Mouse (Mus musculus) spleen, adult 18-20 months (tissue): ENCODE data around the gene Nfe2.

Experiments
- DNase-seq, 2 experiments: peaks; one replicate each; pipeline ENCODE4 v3.0.0; 2022; ENCODE audit warnings: mixed read lengths in 2 of 2

Gene Nfe2

DNA sequence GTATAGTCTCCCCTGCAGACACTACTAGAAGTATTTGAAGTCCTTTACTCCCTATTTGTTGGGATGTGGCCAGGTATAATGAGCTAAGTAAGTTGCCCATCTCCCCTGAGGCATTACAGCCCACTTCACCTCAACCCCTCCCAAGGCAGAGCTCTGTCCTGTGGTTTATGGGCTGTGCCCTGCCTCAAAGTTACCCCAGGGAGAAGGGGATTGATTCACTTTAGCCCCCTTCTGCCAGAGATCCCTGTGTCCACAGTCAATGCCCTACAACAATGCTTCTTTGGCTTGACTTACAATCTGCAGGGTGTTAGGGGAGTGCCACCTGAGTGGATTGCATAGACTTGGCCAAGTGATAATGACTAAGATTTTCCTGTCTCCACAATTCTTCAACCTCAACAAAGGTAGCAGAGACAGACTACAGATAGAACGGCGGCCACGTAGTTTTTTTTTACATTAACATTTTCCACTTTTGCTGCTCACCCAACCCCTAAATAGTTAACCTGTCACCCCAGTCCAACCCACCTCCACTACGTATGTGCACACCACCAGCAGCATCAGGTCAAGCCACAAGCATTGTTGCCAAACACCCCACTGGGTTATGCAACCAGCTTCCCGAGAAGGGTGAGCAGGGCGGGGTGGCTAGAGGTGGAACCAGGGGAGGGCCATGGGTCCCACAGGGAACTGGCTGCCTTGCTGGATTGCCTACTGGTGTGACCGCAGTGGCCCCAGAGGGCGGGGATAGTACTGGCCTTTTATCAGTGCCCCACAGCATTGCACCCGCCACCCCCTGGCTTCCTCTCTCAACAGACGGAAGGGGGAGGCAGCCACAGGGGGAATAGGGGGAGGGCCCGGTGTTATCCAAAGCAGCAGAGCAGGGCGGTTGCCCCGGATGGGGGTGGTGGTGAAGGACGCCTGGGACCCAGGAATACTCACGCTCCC, at the start of gene Nfe2:
Nfe2 (minus strand) TSS at position 614 of the 939 bp plus-strand sequence.
- peak; percentile 39 to 41 for DNase-seq

- DNase-seq: peak; percentile 77 to 91
These were observed 48.9 kb upstream of the Nfe2 start for GRCm38 (mm10) chr15:103307125-103307524.

GRCm38 (mm10) chr15:103305792-103306645, 47.8 kb upstream of the Nfe2 start:
- DNase-seq: no peak

DNA sequence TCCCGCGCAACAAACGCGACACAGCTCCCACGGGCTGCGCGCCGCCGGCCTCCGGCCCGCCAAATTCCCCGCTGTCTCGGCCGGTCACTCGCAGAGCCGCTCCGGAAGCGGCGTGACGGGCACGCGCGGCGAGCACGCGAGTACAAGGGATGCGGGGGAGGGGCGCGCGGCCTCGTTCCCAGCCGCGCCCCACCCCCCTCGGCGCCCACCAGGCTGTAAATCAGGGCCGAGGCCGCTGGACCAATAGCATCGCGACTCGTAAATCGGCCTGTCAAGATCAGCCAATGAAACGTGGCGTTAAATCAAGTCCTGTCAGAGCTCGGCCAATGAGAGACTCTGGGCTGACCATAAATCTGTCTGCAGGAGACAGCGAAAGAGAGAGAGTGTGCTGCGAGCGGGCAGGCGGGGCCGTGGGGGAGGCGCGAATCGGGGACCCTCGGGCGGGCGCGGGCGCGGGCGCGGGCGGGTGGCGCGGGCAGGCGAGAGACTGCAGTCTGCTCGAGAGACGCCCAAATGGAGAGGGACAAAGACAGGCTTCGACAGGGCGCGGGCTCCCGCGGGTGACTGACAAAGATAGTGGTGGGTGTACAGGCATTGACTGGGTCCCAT, 47.0 kb upstream of the Nfe2 start:
- DNase-seq: peak; percentile 77 to 83

- DNase-seq: no peak
These were observed 46.4 kb upstream of the Nfe2 start for GRCm38 (mm10) chr15:103304616-103304969.

- DNase-seq: no peak
These were observed 45.9 kb upstream of the Nfe2 start for GRCm38 (mm10) chr15:103303916-103304615.

- no peak for DNase-seq
These were observed 44.3 kb upstream of the Nfe2 start for GRCm38 (mm10) chr15:103302341-103303021.

DNA sequence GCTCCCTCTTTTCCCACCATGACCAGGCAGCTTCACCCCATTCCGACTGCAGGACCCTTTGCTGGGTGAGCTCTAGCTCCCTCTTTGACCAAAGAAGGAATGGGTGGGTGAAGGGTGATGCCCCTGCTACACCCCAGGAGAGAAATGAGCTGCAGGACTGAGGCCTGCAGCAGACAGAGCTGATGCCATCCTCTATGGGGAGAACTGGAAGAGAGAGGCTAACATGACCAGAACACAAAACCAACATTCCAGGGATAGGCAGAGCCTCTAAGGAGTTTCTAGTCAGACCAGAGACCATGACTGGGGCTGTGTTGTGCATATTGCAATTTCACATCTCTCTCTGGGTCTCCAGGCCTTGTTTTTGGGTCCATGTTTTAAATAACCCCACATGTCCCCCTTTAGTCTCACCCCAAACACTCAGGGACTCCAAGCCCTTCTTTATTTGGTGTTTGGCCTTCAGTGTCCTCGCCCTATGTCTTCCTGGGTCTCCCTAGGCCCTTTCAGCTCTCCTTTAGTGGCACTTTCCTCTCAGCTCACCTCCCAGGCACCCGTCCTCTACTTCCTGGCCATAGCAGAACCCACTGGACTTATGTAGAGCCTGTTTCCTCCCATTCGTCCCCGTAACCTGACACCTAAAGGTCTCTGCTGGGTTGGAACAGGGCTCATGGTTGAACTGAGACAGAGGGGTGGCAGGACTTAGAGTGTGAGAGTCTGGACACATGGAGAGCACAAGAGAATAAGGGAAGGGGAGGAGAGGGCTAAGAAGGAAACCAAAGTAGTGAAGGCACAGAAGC, 43.5 kb upstream of the Nfe2 start:
- no peak for DNase-seq

DNA sequence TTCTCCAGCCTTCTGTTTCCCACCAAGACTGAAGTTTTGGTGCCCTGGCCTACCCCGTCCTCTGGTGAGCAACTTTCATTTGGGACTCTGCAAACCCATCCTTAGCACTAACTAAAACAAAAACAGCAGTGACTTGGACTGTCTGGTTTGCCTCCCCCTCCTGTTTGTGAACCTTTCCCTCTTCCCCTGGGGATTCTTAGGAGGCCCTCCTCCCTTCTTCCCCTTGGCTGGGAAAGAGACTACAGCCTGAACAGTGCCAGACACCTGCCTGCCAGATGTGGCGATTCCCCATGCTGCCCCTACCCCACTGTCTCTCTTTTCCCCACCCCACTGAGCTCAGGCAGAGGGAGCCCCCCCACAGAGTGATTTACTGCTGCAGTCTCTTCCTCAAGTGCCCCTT, 42.8 kb upstream of the Nfe2 start:
- DNase-seq: no peak

DNA sequence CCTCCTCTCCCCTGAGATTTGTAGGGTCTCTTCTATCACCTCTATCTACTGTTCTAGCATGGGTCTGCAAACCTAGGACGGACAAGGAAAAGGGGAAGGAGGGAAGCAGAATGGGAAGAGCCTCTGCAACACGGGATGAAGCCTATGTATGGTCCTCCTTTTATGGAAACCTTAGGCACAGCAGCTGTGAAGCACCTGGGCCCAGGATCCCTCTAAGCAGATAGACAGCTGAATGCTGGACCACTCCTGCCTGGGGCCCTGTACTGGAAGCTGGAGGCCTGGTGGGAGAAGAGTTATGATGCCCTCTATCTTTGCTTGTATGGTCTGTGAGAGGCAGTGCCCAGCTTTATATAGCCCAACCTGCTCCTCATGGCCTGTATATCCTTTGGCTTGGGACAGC, 42.4 kb upstream of the Nfe2 start:
- DNase-seq: no peak

DNA sequence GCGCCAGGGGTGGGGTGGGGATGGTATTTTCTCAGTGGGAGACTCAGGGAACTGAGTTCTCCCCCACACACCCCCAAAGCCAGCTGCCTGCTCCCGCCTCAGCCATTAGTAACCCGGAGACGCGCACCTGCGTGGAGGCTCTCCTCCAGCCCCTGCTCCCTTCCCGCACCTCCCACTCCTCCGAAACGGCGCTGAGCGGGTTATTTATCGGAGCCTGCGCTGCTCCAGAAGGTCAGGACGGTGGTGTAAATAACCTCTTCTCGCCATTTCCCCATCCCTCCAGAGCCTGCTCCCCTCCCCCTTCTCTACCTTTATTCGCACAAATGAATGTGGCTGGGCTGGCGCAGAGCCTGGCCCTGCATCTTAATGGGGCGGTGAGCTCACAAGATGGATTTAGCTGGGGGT, 41.9 kb upstream of the Nfe2 start:
- DNase-seq: no peak

- DNase-seq: no peak
These were observed 41.4 kb upstream of the Nfe2 start for GRCm38 (mm10) chr15:103299644-103300043.

GRCm38 (mm10) chr15:103298861-103299616, 40.8 kb upstream of the Nfe2 start:
- no peak for DNase-seq

DNA sequence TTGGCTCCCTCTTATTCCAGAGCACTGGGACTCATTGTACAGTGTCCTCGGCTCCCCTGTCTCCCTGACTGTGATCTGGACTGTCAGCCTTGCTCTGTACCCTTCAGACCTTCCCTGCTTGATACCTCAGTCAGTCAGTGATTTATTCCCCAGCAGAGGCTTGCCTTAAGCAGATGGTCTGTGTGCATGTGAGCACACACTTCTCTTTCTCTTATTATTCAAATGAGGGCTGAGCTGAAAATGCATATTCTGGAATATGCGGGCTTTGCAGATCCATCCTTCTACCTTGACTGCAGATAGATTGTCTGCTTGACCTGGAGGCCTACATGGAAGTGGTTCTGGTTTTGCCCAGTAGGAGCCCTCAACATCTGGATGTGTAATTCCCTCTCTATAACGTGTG, 39.8 kb upstream of the Nfe2 start:
- no peak for DNase-seq

- no peak for DNase-seq
These were observed 39.1 kb upstream of the Nfe2 start for GRCm38 (mm10) chr15:103297313-103297712.

GRCm38 (mm10) chr15:103295851-103296250, 37.6 kb upstream of the Nfe2 start:
- no peak for DNase-seq

DNA sequence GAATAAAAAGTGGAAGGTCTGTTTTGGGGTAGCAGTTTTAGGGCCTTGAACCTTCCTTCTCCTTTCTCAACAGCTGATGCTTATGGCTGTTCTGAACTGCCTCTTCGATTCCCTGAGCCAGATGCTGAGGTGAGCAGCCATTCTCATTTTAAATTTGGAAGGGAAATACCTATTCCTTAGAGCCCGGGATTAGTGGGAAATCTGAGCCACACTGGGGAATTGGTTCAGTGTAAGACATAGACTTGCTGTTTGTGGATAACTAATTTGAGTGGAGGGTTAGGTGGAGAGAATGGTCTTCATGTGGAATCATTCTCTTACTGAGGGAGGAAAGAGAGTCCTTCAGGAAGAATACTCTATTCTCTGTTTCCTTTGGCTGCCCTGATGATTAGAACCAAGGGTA, 36.4 kb upstream of the Nfe2 start:
- DNase-seq: no peak

DNA sequence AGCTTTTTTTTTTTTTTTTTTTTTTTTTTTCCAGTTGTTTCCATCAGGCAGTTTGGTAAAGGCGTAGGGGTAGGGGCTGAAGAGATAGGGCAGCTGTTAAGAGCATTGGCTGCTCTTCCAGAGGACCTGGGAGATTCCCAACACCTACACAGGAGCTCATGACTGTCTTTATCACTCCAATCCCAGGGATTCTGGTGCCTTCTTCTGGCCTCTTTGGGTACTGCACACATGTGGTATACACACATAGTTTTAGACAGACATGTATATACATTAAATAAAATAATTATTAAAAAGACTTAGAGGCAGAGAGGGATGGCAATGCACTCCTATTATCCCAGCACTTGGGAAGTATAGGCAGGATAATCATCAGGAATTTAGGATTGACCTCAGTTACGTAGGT, 35.2 kb upstream of the Nfe2 start:
- DNase-seq: no peak

- DNase-seq: no peak
These were observed 34.6 kb upstream of the Nfe2 start for GRCm38 (mm10) chr15:103292673-103293345.

DNA sequence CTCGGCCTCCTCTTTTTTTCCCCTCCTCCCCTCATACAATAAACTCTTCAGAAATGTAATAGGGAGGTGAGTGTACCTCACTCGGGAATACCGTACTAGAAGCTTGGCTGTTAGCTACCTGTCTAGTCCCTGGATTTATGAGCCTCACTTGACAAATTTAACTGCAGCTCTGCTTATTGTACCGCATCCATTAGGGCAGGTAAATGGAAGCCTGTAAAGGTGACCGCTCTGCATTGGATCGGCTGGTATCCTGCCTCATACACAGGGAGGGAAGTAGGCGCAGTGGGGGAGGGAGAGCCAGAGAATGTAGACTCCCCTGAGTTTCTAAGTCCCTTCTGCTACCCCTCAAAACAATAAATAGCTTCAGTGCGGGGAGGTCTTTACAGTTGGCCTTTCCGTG, 32.6 kb upstream of the Nfe2 start:
- no peak for DNase-seq
